Mouse (Mus musculus): Measurements from ENCODE around the gene Olfr485.
"Not testable (repeated sequence)": the region's sequence is repeated elsewhere in the genome, so short reads cannot be mapped to it uniquely, and the experiment has no call there.

DNA sequence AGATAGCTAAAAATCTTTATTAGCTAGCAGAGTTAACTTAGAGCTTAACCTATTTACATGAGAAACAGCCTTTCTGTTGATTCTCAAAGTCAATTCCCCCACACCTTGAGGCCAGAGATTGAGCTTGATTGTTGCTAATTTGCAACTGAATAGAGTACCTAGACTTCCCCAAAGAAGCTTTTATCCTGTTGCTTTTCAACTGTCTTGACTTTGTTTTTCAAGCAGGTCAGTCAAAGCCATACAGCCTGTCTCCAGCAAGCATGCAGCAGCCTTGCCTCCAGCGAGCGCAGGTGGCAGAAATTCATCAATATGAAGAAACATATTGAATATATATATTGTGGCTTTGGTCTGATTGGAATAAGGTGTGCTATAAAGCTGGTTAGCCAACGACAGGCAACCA, 36.7 kb upstream of the Olfr485 start:
- TF ChIP-seq CTCF (IDR thresholded peaks at IDR 0.05; ENCODE audit: control insufficient read depth, insufficient read depth, insufficient replicate concordance, low read depth, low read length); POLR2A (IDR thresholded peaks at IDR 0.05; ENCODE audit: control insufficient read depth, low read depth, low read length): not testable (repeated sequence)
